Mouse (Mus musculus) liver, embryonic 14.5 days (tissue): ENCODE data around the gene Bclaf1.

Source experiments
- CTCF ChIP-seq: IDR thresholded peaks from 2 replicates; pipeline ENCODE4 v1.5.1; 2016; ENCODE audit warnings: antibody characterized with exemption, low read depth, control low read depth
- EP300 ChIP-seq: IDR thresholded peaks from 2 replicates; pipeline ENCODE4 v1.6.1; 2016; ENCODE audit warnings: antibody characterized with exemption, low read depth

DNA sequence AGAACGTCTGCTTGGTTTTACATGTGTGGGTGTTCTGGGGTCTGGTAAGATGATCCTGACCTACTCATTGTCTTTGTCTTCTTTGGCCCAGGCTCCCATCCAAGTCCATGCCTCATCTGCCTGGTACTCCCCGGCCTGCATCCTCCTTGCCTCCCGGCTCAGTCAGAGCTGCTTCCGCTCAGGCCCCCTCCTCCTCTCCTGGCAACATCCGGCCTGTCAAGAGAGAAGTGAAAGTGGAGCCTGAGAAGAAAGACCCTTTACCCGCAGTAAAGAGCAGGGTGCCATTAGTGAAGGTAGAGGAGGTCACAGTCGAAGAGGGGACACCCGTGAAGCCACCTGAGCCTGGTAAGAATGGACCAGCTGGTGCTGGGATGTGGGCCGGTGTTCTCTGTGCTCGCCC is 45.2 kb upstream of the Bclaf1 start:
- TF ChIP-seq CTCF = no peak
- TF ChIP-seq EP300 = no peak
